Mouse (Mus musculus) NIH3T3 (cell line): Measurements from ENCODE around the gene Sorcs3.

Experiments
- DNase-seq: peaks from one replicate; pipeline ENCODE4 v3.0.0-alpha.2; 2012; ENCODE audit warnings: low read depth

The Sorcs3 gene

GRCm38 (mm10) chr19:48285602-48286225 lies 79.9 kb downstream of the Sorcs3 start:
- DNase-seq, result no peak

- no peak for DNase-seq
Measured at GRCm38 (mm10) chr19:48294251-48294650, 88.4 kb downstream of the Sorcs3 start.

GRCm38 (mm10) chr19:48298384-48298783 lies 92.6 kb downstream of the Sorcs3 start:
- DNase-seq, result no peak

DNA sequence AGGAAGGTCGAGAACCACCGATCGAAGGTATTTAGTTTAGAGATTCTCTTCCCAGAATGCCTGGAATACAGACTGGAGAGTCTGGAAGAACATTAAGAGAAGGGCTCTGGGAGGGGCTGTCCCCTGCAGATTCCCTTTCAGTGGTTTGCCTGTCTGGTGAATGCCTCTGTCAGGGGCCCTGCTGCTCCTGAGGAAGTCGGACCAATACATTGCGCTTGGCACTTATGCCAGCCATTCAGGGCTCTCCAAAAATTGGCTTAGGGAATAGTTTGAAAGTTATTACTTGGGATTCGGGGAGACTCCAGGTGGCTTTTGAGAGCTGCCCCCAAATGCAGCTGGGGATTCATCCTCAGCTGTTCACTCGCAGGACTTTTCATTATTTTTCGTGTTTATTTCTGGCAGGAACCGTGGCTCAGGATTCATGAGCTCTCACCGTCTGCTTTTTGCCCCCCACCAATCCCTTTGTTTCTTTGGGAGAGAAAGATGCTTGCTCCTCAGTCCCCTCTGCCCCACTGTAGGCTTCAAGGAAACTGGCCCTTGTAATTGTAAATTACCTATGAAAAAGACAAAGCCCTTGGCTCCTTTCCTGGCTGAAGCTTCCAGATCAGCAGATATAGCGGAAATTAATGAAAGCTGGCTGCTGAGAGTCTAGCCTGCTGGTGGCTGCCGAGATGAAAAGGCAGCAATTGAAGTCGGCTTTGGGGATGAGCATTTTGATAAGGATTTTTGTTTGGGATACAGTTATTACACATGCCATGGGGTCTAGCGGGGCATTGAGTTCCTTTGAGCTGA lies 94.8 kb downstream of the Sorcs3 start:
- DNase-seq, result no peak

- DNase-seq, result no peak
Measured at GRCm38 (mm10) chr19:48301300-48301699, 95.5 kb downstream of the Sorcs3 start.

DNA sequence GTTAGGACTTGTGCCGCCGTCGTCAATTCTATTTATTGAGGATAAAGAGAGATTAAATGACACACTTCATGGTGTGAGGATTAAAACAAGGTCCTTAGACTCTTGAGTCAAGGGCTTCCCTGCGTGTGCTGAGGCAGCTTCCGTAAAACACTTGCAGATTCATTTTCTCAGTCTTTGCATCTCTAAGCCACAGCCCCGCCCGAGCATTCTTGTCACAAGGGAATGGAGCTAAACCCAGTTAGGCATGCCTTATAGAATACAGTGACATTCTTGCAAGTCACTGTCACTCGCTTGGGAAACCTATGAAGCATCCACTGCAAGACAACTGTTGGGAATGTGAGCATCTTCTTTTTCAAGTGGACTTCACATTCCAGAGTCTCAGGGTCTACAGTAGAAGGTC lies 102.5 kb downstream of the Sorcs3 start:
- DNase-seq, result no peak

GRCm38 (mm10) chr19:48309531-48310337 lies 103.9 kb downstream of the Sorcs3 start:
- no peak for DNase-seq

GRCm38 (mm10) chr19:48310338-48310710 lies 104.5 kb downstream of the Sorcs3 start:
- DNase-seq, result no peak

DNA sequence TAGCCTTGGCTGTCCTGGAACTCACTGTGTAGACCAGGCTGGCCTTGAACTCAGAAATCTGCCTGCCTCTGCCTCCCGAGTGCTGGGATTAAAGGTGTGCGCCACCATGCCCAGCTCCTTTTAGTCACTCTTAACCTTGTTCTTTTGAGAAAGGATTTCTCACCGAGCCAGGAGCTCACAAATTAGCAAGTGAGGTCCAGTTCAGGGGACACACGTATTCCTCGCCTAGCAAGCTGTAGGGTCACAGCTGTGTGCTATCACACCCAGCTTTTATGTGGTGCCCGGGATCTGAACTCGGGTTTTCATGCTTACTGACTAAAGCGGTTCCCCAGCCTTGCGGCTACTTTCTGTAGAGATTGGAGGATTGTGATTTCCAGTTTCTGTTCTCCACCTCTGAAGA lies 108.0 kb downstream of the Sorcs3 start:
- DNase-seq, result no peak

DNA sequence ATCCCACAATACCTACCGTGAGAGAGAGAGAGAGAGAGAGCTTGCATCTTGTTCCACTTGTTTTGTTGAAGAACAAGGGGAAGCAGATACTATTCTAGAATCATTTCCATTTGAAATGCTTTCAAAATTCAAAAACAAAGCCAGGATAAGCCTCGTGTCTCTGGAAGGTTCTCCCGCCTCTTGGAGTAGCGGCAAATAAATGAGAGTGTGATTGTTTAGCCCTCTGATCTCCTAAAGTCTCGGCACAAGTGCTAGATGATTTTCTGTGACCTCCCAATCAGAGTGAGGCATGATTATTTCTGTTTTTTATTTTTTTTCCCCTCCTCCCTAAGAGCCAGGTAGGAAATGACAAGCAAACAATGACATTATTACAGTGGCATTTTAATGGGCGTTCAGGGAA lies 121.3 kb downstream of the Sorcs3 start:
- DNase-seq, result no peak

DNA sequence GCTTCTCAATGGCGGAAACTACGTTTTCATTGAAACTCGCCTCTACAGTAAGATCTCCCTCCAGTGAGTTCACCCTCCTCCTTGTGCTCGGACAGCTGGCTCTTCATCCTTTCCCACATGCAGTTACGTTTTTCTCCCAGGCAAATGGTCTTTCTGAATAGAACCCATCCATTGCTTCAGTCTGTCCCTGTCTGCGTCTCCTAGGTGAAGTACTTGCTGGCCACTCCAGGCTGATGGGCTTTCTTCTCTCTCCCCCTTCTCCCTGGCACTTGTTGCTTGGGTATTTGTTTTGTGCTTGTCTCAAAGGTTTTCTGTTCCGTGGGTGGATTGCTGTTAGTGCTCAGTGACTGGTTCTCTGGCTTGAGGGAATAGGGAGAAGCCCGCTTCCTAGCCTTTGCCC lies 122.3 kb downstream of the Sorcs3 start:
- DNase-seq, result no peak

GRCm38 (mm10) chr19:48331640-48332039 lies 125.8 kb downstream of the Sorcs3 start:
- peak; percentile 42 for DNase-seq

DNA sequence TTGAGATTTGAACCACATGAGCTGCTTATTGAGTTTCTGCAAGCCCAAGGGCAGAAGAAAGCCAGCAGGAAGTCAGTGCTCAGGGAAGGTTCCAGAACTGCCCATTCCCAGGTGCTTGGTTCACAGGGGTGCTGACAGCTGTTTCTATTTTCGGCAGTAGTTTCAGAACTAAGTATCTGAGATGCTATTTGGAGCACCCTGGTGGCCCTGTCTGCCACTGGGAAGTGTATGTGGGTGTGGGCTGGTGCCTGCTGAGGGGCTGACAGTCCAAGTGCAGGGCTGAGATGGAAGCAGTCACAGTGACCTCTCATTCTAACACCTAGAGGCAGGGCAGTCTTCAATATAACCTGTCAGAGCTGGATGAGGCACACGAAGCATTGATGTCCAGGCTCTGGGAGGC lies 127.3 kb downstream of the Sorcs3 start:
- no peak for DNase-seq

DNA sequence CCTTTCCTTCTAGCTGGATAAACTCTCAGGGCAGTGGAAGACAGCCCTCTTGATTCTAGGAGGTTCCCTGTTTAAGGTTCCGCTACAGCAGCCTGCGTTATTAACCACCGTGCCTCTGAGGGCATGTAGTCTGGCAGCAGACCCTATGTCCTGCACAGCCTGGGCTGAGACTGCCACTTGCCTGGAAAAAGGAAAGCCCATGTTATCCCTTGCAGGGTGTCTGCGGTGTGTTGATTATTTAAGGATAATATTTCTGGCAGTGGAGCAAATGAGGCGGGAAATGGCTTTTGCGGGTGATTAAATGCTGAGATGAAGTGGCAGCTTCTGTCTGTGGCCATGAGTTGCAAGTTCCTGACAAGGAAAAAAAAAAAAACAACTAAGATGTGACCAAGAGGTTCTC lies 131.6 kb downstream of the Sorcs3 start:
- no peak for DNase-seq

DNA sequence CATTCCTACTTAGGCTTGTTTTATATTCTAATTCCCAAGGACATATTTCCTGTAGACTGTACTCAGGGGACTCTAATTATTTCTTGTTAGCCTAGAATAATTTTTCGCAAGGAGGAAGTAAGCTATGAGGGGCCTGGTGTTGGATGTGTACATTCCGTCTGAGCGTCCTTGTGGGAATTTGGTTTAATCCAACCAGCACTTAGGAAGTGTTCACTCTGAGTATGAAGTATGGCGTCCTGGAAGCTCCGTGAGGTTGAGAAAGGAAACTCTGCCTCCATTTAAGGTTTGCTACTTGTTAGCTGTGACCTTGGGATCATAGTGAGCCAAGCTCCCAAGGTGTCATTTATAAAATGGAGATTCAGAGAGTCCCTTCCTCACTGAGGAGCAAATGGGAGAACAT lies 132.3 kb downstream of the Sorcs3 start:
- no peak for DNase-seq

GRCm38 (mm10) chr19:48342770-48343169 lies 136.9 kb downstream of the Sorcs3 start:
- DNase-seq, result peak; percentile 5

- no peak for DNase-seq
Measured at GRCm38 (mm10) chr19:48343442-48343841, 137.6 kb downstream of the Sorcs3 start.

DNA sequence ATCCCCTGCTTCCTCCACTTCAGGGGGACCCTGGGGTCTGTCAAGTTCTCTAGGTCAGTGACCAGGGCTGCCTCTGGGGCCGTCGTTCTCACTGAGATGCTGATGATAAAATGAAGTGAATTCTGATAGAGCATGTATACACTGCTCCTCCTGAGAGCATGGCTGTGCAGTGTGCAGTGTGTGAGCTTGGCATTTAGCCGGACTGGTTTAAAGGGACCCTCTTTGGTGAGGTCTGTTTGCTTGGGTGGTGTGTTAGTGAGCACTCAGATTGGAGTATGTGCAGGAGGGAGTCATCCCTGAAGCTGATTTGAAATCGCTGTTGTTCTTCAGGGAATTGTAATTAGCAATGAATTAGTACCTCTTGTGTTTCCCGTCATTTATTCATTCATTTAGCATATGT lies 141.3 kb downstream of the Sorcs3 start:
- no peak for DNase-seq

- DNase-seq, result peak; percentile 27
Measured at GRCm38 (mm10) chr19:48356806-48357205, 151.0 kb downstream of the Sorcs3 start.

GRCm38 (mm10) chr19:48362167-48362566 lies 156.3 kb downstream of the Sorcs3 start:
- no peak for DNase-seq

DNA sequence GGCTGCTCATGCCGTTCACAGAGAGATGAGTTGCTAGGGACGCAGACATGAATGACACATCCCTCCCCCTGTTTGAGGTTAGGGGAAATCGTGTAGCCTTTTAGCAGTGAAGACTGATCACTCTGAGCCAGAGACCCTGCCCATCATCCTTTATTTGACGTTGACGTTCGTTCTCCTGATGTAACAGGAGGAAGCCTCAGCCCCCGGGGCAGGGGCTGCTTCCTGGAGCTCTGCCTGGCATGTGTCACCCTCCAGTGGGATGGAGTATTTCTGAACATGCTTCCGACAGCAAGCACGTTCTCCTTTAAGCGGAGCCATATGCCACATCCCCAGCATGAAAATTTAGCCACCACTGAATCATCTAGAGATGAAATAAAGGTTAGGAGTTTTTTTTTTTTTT lies 162.2 kb downstream of the Sorcs3 start:
- DNase-seq, result no peak

GRCm38 (mm10) chr19:48371787-48372186 lies 166.0 kb downstream of the Sorcs3 start:
- DNase-seq, result no peak

DNA sequence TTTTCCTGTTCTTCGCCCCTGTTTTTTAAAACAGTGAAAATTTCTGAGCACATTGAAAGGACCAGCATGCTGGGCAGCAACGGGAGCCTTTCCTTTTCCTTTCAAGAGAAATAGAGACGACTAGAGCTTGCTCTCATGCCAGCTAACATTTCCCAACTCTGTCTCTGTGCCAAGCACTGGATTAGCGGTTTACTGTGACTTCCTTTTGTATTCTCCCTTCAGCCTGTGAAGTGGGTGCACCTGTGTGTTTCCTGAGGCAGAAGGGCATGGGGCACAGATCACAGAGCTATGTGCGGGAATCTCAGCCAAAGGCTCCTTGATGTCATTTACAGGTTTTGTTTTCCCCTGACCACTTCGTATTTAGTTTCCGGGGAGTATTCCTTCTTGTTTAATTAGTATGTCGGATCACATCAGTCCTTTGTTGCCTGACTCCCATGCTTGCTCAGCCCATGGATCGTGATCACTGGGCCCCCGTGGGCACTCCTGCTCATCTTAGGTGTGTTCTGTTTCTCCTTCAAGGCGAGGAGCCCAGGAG lies 172.2 kb downstream of the Sorcs3 start:
- peak; percentile 9 for DNase-seq
